Mouse (Mus musculus): ENCODE data around the gene Cacna1c. TPM values are rescaled to one million over a fixed set of nuclear protein-coding genes. Genes with fewer than 3 reads are reported as not detected.

The Cacna1c gene
- polyA plus RNA-seq, 2 experiments: 8.9 to 29.0 TPM

DNA sequence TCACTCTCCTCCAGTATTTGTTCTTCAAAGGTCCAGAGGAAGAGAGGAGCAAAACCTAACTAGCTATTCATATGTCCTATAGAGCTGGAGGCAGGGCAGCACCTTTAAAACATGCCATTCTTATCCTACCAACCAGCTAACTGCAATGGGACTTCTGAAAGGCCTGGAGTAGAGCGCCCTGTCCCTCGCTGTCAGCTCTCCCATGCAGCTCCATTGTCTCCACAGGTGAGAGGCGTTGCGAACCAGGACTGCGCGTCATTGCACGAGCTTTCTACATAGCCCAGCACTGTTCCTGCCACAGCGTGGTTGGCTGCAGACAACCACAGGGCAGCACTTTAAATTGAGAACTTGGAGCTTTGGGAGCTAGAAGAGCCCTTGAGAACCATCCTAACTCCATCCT, 67.7 kb downstream of the Cacna1c start:
- Histone ChIP-seq H3K36me3 (ENCODE audit: control insufficient read depth, insufficient read depth, low read length) (no peaks in the 10 kb centered on the region), H3K9me3 (ENCODE audit: control insufficient read depth, low read length) (no peaks in the 10 kb centered on the region), H3K27me3 (ENCODE audit: control insufficient read depth, insufficient read depth, low read length) (no peaks in the 10 kb centered on the region), H3K4me2 (replicated peaks; ENCODE audit: low read depth, low read length, severe bottlenecking) (no peak overlapping the region), H3K27ac (replicated peaks; ENCODE audit: low read depth, low read length) (no peak overlapping the region), H3K4me1 (ENCODE audit: control insufficient read depth, insufficient read depth, low read length) (no peaks in the 10 kb centered on the region), H3K9ac (ENCODE audit: low read depth, low read length, severe bottlenecking) (no peak overlapping the region), H3K4me3 (replicated peaks; ENCODE audit: low read length) (no peak overlapping the region)
- TF ChIP-seq POLR2A (IDR thresholded peaks at IDR 0.05; ENCODE audit: borderline replicate concordance, extremely low read depth, insufficient read depth, insufficient read length): no peak
- WGBS: 84% methylated on average over 8 of the region's 8 CpGs
- ATAC-seq (ENCODE audit: low FRiP score, low read depth) (no peak), DNase-seq (ENCODE audit: low spot score) (no peak)

DNA sequence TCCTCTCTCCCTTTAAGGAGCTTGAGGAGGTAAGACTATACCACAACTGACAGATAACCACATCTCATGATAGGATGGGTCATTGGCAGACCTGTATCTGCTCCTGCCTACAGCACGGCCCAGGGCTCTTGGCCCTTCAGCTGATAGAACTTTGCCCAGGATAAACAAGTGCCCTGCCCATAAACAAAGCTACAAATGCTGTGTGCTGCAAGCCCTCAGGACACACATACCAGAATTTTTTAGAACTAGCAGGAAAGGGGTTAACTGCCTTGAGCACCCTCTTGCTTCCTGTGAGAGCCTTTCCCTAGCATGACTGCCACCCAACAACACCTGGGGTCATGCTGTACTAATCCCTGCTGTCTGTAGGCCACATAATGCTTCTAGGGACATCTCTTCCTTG, 68.1 kb downstream of the Cacna1c start:
- Histone ChIP-seq H3K27me3 (ENCODE audit: control insufficient read depth, insufficient read depth, low read length) (no peaks in the 10 kb centered on the region), H3K4me1 (ENCODE audit: control insufficient read depth, insufficient read depth, low read length) (no peaks in the 10 kb centered on the region), H3K36me3 (ENCODE audit: control insufficient read depth, insufficient read depth, low read length) (no peaks in the 10 kb centered on the region), H3K4me2 (replicated peaks; ENCODE audit: low read depth, low read length, severe bottlenecking) (no peak overlapping the region), H3K4me3 (replicated peaks; ENCODE audit: low read length) (no peak overlapping the region), H3K9me3 (ENCODE audit: control insufficient read depth, low read length) (no peaks in the 10 kb centered on the region), H3K27ac (replicated peaks; ENCODE audit: low read depth, low read length) (no peak overlapping the region), H3K9ac (ENCODE audit: low read depth, low read length, severe bottlenecking) (no peak overlapping the region)
- no peak for DNase-seq (ENCODE audit: low spot score)
- WGBS: 90% methylated on average over 1 of the region's 1 CpGs
- no peak for ATAC-seq (ENCODE audit: low FRiP score, low read depth)
- no peak for TF ChIP-seq POLR2A (IDR thresholded peaks at IDR 0.05; ENCODE audit: borderline replicate concordance, extremely low read depth, insufficient read depth, insufficient read length)

DNA sequence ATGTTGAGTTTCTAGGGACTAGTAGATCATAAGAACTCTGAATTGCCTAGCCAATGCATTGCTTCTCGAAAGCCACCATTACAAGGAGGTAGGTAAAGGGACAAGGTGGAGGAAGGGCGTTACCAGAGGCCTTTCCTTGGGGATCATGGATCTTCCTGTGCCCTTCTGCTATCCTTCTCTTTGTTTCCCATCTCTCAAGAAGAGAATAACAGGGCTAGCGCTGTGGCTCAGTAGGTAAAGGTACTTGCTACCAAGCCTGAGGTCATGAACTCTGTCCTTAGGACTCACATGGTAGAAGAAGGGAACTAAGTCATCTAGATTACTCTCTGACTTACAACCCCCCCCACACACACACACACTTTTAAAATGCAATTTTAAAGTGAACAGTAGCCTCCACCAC, 69.2 kb downstream of the Cacna1c start:
- H3K9ac ChIP-seq (ENCODE audit: low read depth, low read length, severe bottlenecking): no peak overlapping the region
- H3K4me2 ChIP-seq (replicated peaks; ENCODE audit: low read depth, low read length, severe bottlenecking): no peak overlapping the region
- no peak overlapping the region for H3K4me3 ChIP-seq (replicated peaks; ENCODE audit: low read length)
- no peak overlapping the region for H3K27ac ChIP-seq (replicated peaks; ENCODE audit: low read depth, low read length)
- TF ChIP-seq POLR2A (IDR thresholded peaks at IDR 0.05; ENCODE audit: borderline replicate concordance, extremely low read depth, insufficient read depth, insufficient read length): no peak
- H3K27me3 ChIP-seq (ENCODE audit: control insufficient read depth, insufficient read depth, low read length): no peaks in the 10 kb centered on the region
- 88% methylated on average over 3 of the region's 3 CpGs for WGBS
- no peaks in the 10 kb centered on the region for H3K36me3 ChIP-seq (ENCODE audit: control insufficient read depth, insufficient read depth, low read length)
- no peak for ATAC-seq (ENCODE audit: low FRiP score, low read depth)
- no peaks in the 10 kb centered on the region for H3K9me3 ChIP-seq (ENCODE audit: control insufficient read depth, low read length)
- H3K4me1 ChIP-seq (ENCODE audit: control insufficient read depth, insufficient read depth, low read length): no peaks in the 10 kb centered on the region
- DNase-seq (ENCODE audit: low spot score): no peak

DNA sequence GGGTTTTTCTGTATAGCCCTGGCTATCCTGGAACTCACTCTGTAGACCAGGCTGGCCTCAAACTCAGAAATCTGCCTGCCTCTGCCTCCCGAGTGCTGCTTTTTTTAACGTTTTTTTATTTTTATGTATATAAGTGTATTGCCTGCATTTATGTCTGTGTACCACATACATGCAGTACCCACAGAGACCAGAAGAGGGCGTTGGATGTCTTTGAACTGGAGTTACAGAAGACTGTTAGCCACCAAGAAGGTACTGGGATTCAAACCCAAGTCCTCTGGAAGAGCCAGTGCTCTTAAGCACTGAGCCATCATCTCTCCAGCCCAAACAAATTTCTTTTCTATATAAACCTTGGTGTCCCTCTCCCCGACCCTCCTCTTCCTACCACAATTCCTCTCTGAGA, 77.8 kb downstream of the Cacna1c start:
- Histone ChIP-seq H3K27ac (replicated peaks; ENCODE audit: low read depth, low read length) (no peak overlapping the region), H3K36me3 (ENCODE audit: control insufficient read depth, insufficient read depth, low read length) (no peaks in the 10 kb centered on the region), H3K4me2 (replicated peaks; ENCODE audit: low read depth, low read length, severe bottlenecking) (no peak overlapping the region), H3K9me3 (ENCODE audit: control insufficient read depth, low read length) (no peaks in the 10 kb centered on the region), H3K4me1 (ENCODE audit: control insufficient read depth, insufficient read depth, low read length) (no peaks in the 10 kb centered on the region), H3K4me3 (replicated peaks; ENCODE audit: low read length) (no peak overlapping the region), H3K9ac (ENCODE audit: low read depth, low read length, severe bottlenecking) (no peak overlapping the region), H3K27me3 (ENCODE audit: control insufficient read depth, insufficient read depth, low read length) (no peaks in the 10 kb centered on the region)
- DNase-seq (ENCODE audit: low spot score): no peak
- TF ChIP-seq POLR2A (IDR thresholded peaks at IDR 0.05; ENCODE audit: borderline replicate concordance, extremely low read depth, insufficient read depth, insufficient read length): no peak
- no peak for ATAC-seq (ENCODE audit: low FRiP score, low read depth)
- WGBS: 63% methylated on average over 4 of the region's 4 CpGs

DNA sequence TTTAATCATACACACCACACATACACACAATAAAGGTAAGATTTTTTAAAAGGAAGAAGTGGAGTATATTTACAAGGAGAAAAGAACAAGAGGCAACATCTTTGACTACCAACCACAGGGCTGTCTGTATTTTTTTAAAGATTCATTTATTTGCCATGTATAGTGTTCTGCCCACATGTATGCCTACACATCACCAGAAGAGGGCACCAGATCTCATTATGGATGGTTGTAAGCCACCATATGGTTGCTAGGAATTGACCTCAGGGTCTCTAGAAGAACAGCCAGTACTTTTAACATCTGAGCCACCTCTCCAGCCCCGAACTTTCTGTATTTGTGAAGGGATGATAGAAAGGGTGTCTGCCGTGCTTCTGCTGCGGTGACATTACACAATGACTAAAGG, 79.9 kb downstream of the Cacna1c start:
- no peak for TF ChIP-seq POLR2A (IDR thresholded peaks at IDR 0.05; ENCODE audit: borderline replicate concordance, extremely low read depth, insufficient read depth, insufficient read length)

DNA sequence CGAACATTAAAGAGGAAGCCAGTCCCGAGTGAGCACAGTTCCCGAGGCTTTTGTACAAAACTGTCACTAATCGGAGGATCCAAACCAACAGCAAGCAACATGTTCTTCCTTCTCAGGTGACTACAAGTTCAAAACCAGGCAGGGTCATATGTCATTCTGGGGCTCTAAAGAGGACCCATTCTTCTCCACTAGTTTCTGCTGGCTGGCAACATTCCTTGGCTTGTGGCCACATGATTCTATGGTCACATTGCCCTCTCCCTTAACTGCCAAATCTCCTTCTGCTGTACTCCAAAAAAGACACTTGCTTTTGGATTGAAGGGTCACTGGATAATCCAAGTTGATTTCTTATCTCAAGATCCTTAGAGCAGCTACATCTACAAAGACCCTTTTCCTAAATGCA, 82.9 kb downstream of the Cacna1c start:
- no peak for DNase-seq (ENCODE audit: low spot score)
- peaks cover 5% of the 10 kb centered on the region; the same call in 1 of the 2 replicates for H3K4me1 ChIP-seq (ENCODE audit: control insufficient read depth, insufficient read depth, low read length)
- 85% methylated on average over 4 of the region's 4 CpGs for WGBS

More for the DNA sequence above, 79.9 kb downstream of the Cacna1c start:
- no peaks in the 10 kb centered on the region for H3K27me3 ChIP-seq (ENCODE audit: control insufficient read depth, insufficient read depth, low read length)
- no peaks in the 10 kb centered on the region for H3K36me3 ChIP-seq (ENCODE audit: control insufficient read depth, insufficient read depth, low read length)
- no peak overlapping the region for H3K9ac ChIP-seq (ENCODE audit: low read depth, low read length, severe bottlenecking)
- H3K4me2 ChIP-seq (replicated peaks; ENCODE audit: low read depth, low read length, severe bottlenecking): no peak overlapping the region
- H3K4me1 ChIP-seq (ENCODE audit: control insufficient read depth, insufficient read depth, low read length): no peaks in the 10 kb centered on the region
- no peak overlapping the region for H3K4me3 ChIP-seq (replicated peaks; ENCODE audit: low read length)
- WGBS: 92% methylated on average over 3 of the region's 3 CpGs
- ATAC-seq (ENCODE audit: low FRiP score, low read depth) (no peak), DNase-seq (ENCODE audit: low spot score) (no peak)
- H3K9me3 ChIP-seq (ENCODE audit: control insufficient read depth, low read length): no peaks in the 10 kb centered on the region
- H3K27ac ChIP-seq (replicated peaks; ENCODE audit: low read depth, low read length): no peak overlapping the region

More for the DNA sequence above, 82.9 kb downstream of the Cacna1c start:
- Histone ChIP-seq H3K9me3 (ENCODE audit: control insufficient read depth, low read length) (no peaks in the 10 kb centered on the region), H3K27ac (replicated peaks; ENCODE audit: low read depth, low read length) (no peak overlapping the region), H3K9ac (ENCODE audit: low read depth, low read length, severe bottlenecking) (no peak overlapping the region), H3K36me3 (ENCODE audit: control insufficient read depth, insufficient read depth, low read length) (no peaks in the 10 kb centered on the region), H3K27me3 (ENCODE audit: control insufficient read depth, insufficient read depth, low read length) (no peaks in the 10 kb centered on the region), H3K4me2 (replicated peaks; ENCODE audit: low read depth, low read length, severe bottlenecking) (no peak overlapping the region), H3K4me3 (replicated peaks; ENCODE audit: low read length) (no peak overlapping the region)
- ATAC-seq (ENCODE audit: low FRiP score, low read depth): no peak
- no peak for TF ChIP-seq POLR2A (IDR thresholded peaks at IDR 0.05; ENCODE audit: borderline replicate concordance, extremely low read depth, insufficient read depth, insufficient read length)

Data from limb, embryonic 14.5 days (tissue).